ENCODE assay signal across 8 mouse cellular contexts in genomic region chr13:51791604-51792003, GRCm38 (mm10). TPM values are rescaled to one million over a fixed set of nuclear protein-coding genes. Genes with fewer than 3 reads are reported as not detected.
A peak's percentile ranks its signal among the peaks of the same experiment; 100 is the strongest.
DNase-seq lines count a peak whose midpoint lies in the region; ATAC-seq and TF ChIP-seq lines count a peak whose summit lies in the region.

No protein-coding gene starts in this region.

- H3K4me3 ChIP-seq in forebrain, embryonic 12.5 days (replicated peaks) = peak overlapping the region; percentile 84; the same call in 1 of the 2 replicates
- no peak overlapping the region for H3K4me3 ChIP-seq in forebrain, embryonic 10.5 days
- H3K4me3 ChIP-seq in lung, embryonic 15.5 days = peak overlapping the region; percentile 66; the same call in 1 of the 2 replicates
- H3K4me3 ChIP-seq in lung, postnatal 0 days (ENCODE audit: low read depth, low read length) = no peak overlapping the region
- peak overlapping the region; percentile 89 for H3K4me3 ChIP-seq in hindbrain, embryonic 16.5 days (ENCODE audit: low read length)
- peak overlapping the region; percentile 86 for H3K4me3 ChIP-seq in neural tube, embryonic 13.5 days

- no peak for TF ChIP-seq CTCF in lung, postnatal 0 days (IDR thresholded peaks at IDR 0.05)

- 71% methylated on average over 3 of the region's 3 CpGs for WGBS in forebrain, embryonic 12.5 days
- WGBS in forebrain, embryonic 10.5 days = 77% methylated on average over 3 of the region's 3 CpGs
- 61% methylated on average over 3 of the region's 3 CpGs for WGBS in lung, embryonic 15.5 days
- WGBS in lung, postnatal 0 days = 57% methylated on average over 3 of the region's 3 CpGs
- WGBS in hindbrain, embryonic 16.5 days = 61% methylated on average over 3 of the region's 3 CpGs
- 49% methylated on average over 3 of the region's 3 CpGs for WGBS in neural tube, embryonic 13.5 days

- peak overlapping the region; percentile 92 for H3K4me2 ChIP-seq in forebrain, embryonic 12.5 days
- peak overlapping the region; percentile 93; the same call in 1 of the 2 replicates for H3K4me2 ChIP-seq in lung, embryonic 15.5 days
- H3K4me2 ChIP-seq in lung, postnatal 0 days (replicated peaks; ENCODE audit: low read depth, low read length) = no peak overlapping the region
- H3K4me2 ChIP-seq in hindbrain, embryonic 16.5 days (ENCODE audit: low read length) = peak overlapping the region; percentile 94
- H3K4me2 ChIP-seq in neural tube, embryonic 13.5 days = peak overlapping the region; percentile 82

- H3K9ac ChIP-seq in forebrain, embryonic 12.5 days = no peak overlapping the region
- no peak overlapping the region for H3K9ac ChIP-seq in lung, embryonic 15.5 days
- H3K9ac ChIP-seq in lung, postnatal 0 days (replicated peaks; ENCODE audit: low read depth) = no peak overlapping the region
- H3K9ac ChIP-seq in hindbrain, embryonic 16.5 days (ENCODE audit: low read depth, low read length) = peak overlapping the region; percentile 87; the same call in 1 of the 2 replicates
- peak overlapping the region; percentile 76; the same call in 1 of the 2 replicates for H3K9ac ChIP-seq in neural tube, embryonic 13.5 days

- H3K27me3 ChIP-seq in forebrain, embryonic 12.5 days = peaks cover 38% of the 10 kb centered on the region
- peaks cover 45% of the 10 kb centered on the region for H3K27me3 ChIP-seq in forebrain, embryonic 10.5 days (ENCODE audit: poor library complexity, severe bottlenecking)
- peaks cover 9% of the 10 kb centered on the region for H3K27me3 ChIP-seq in lung, embryonic 15.5 days
- peaks cover 6% of the 10 kb centered on the region; the same call in 1 of the 2 replicates for H3K27me3 ChIP-seq in lung, postnatal 0 days (replicated peaks; ENCODE audit: insufficient read depth, low read length)
- no peaks in the 10 kb centered on the region for H3K27me3 ChIP-seq in hindbrain, embryonic 16.5 days (replicated peaks; ENCODE audit: control insufficient read depth, insufficient read depth, low read length)
- H3K27me3 ChIP-seq in neural tube, embryonic 13.5 days = peaks cover 16% of the 10 kb centered on the region

- no peak for TF ChIP-seq EP300 in lung, postnatal 0 days (IDR thresholded peaks at IDR 0.05)

- no peak overlapping the region for H3K27ac ChIP-seq in forebrain, embryonic 12.5 days
- no peak overlapping the region for H3K27ac ChIP-seq in forebrain, embryonic 10.5 days
- no peak overlapping the region for H3K27ac ChIP-seq in lung, embryonic 15.5 days
- H3K27ac ChIP-seq in lung, postnatal 0 days (ENCODE audit: low read length) = no peak overlapping the region
- H3K27ac ChIP-seq in hindbrain, embryonic 16.5 days (ENCODE audit: low read depth, low read length) = no peak overlapping the region
- H3K27ac ChIP-seq in neural tube, embryonic 13.5 days (replicated peaks) = no peak overlapping the region

- no peak for ATAC-seq in forebrain, embryonic 12.5 days (ENCODE audit: low FRiP score)
- no peak for ATAC-seq in lung, embryonic 15.5 days (ENCODE audit: borderline replicate concordance, extremely low read depth, low FRiP score, low TSS enrichment)
- no peak for ATAC-seq in lung, postnatal 0 days
- ATAC-seq in hindbrain, embryonic 16.5 days = no peak
- no peak for ATAC-seq in neural tube, embryonic 13.5 days (ENCODE audit: low read depth)

- H3K9me3 ChIP-seq in forebrain, embryonic 12.5 days = no peaks in the 10 kb centered on the region
- no peaks in the 10 kb centered on the region for H3K9me3 ChIP-seq in forebrain, embryonic 10.5 days
- no peaks in the 10 kb centered on the region for H3K9me3 ChIP-seq in lung, embryonic 15.5 days
- H3K9me3 ChIP-seq in lung, postnatal 0 days (ENCODE audit: low read length) = no peaks in the 10 kb centered on the region
- no peaks in the 10 kb centered on the region for H3K9me3 ChIP-seq in hindbrain, embryonic 16.5 days (ENCODE audit: control insufficient read depth, low read length)
- no peaks in the 10 kb centered on the region for H3K9me3 ChIP-seq in neural tube, embryonic 13.5 days

- H3K4me1 ChIP-seq in forebrain, embryonic 12.5 days = peaks cover 18% of the 10 kb centered on the region
- peaks cover 32% of the 10 kb centered on the region for H3K4me1 ChIP-seq in forebrain, embryonic 10.5 days
- H3K4me1 ChIP-seq in lung, embryonic 15.5 days = peaks cover 26% of the 10 kb centered on the region
- peaks cover 6% of the 10 kb centered on the region; the same call in 1 of the 2 replicates for H3K4me1 ChIP-seq in lung, postnatal 0 days (ENCODE audit: insufficient read depth, low read depth, low read length)
- peaks cover 13% of the 10 kb centered on the region for H3K4me1 ChIP-seq in hindbrain, embryonic 16.5 days (ENCODE audit: control insufficient read depth, insufficient read depth, low read depth, low read length)
- H3K4me1 ChIP-seq in neural tube, embryonic 13.5 days (replicated peaks) = peaks cover 31% of the 10 kb centered on the region

- DNase-seq in forebrain, embryonic 10.5 days (ENCODE audit: extremely low spot score, low spot score) = no peak
- no peak for DNase-seq in lung, postnatal 0 days (ENCODE audit: low spot score)
- no peak for DNase-seq in spleen, postnatal 4 days (ENCODE audit: low spot score in 2 of 2)
- no peak for DNase-seq in lung, postnatal 4 days

- H3K36me3 ChIP-seq in forebrain, embryonic 12.5 days (replicated peaks) = no peaks in the 10 kb centered on the region
- no peaks in the 10 kb centered on the region for H3K36me3 ChIP-seq in forebrain, embryonic 10.5 days (replicated peaks)
- H3K36me3 ChIP-seq in lung, embryonic 15.5 days = no peaks in the 10 kb centered on the region
- H3K36me3 ChIP-seq in lung, postnatal 0 days (ENCODE audit: insufficient read depth, low read length) = no peaks in the 10 kb centered on the region
- no peaks in the 10 kb centered on the region for H3K36me3 ChIP-seq in hindbrain, embryonic 16.5 days (ENCODE audit: control insufficient read depth, insufficient read depth, low read length)
- H3K36me3 ChIP-seq in neural tube, embryonic 13.5 days = no peaks in the 10 kb centered on the region

RNA-seq across cellular contexts. Expression of gene Sema4d, which starts 1.9 kb away (rescaled TPM):
- 8.2 and 11.4 TPM in 2 replicates for polyA plus RNA-seq in forebrain, embryonic 12.5 days (2016; fragmentation: Nextera tagmentation; extraction: Ambion mirVana)
- polyA plus RNA-seq in forebrain, embryonic 10.5 days (2016; fragmentation: Nextera tagmentation; extraction: Ambion mirVana) = 8.0 and 8.4 TPM in 2 replicates
- 9.7 and 10.0 TPM in 2 replicates for polyA plus RNA-seq in lung, embryonic 15.5 days (2015; fragmentation: Nextera tagmentation; extraction: Ambion mirVana)
- 4.9 and 5.7 TPM in 2 replicates for polyA plus RNA-seq in lung, postnatal 0 days (2015; fragmentation: Nextera tagmentation; extraction: Ambion mirVana)
- polyA plus RNA-seq in hindbrain, embryonic 16.5 days (2015; fragmentation: Nextera tagmentation; extraction: Ambion mirVana) = 14.3 and 17.9 TPM in 2 replicates
- 14.3 TPM in 2 replicates for polyA plus RNA-seq in neural tube, embryonic 13.5 days (2015; fragmentation: Nextera tagmentation; extraction: Ambion mirVana)

RNA-seq across cellular contexts. Expression of gene Gadd45g, which starts 54.9 kb away (rescaled TPM):
- polyA plus RNA-seq in forebrain, embryonic 12.5 days (2016; fragmentation: Nextera tagmentation; extraction: Ambion mirVana) = 211 and 218 TPM in 2 replicates
- 102 and 107 TPM in 2 replicates for polyA plus RNA-seq in forebrain, embryonic 10.5 days (2016; fragmentation: Nextera tagmentation; extraction: Ambion mirVana)
- polyA plus RNA-seq in lung, embryonic 15.5 days (2015; fragmentation: Nextera tagmentation; extraction: Ambion mirVana) = 50.3 and 50.9 TPM in 2 replicates
- 54.7 and 83.4 TPM in 2 replicates for polyA plus RNA-seq in lung, postnatal 0 days (2015; fragmentation: Nextera tagmentation; extraction: Ambion mirVana)
- polyA plus RNA-seq in hindbrain, embryonic 16.5 days (2015; fragmentation: Nextera tagmentation; extraction: Ambion mirVana) = 46.4 and 52.2 TPM in 2 replicates
- polyA plus RNA-seq in neural tube, embryonic 13.5 days (2015; fragmentation: Nextera tagmentation; extraction: Ambion mirVana) = 96.7 and 118 TPM in 2 replicates

Comparison
In these comparisons a context has a peak if more than half of its experiments do, and no peak if none do; other contexts are left out.
1. H3K4me3 ChIP-seq: peak in forebrain, embryonic 12.5 days (single experiment), lung, embryonic 15.5 days (single experiment), hindbrain, embryonic 16.5 days (single experiment) and neural tube, embryonic 13.5 days (single experiment); none in forebrain, embryonic 10.5 days (single experiment) and lung, postnatal 0 days (single experiment).
2. H3K9ac ChIP-seq: peak in hindbrain, embryonic 16.5 days (single experiment) and neural tube, embryonic 13.5 days (single experiment); none in forebrain, embryonic 12.5 days (single experiment), lung, embryonic 15.5 days (single experiment) and lung, postnatal 0 days (single experiment).